Mouse (Mus musculus): Measurements from ENCODE around the gene Nadk.

DNA sequence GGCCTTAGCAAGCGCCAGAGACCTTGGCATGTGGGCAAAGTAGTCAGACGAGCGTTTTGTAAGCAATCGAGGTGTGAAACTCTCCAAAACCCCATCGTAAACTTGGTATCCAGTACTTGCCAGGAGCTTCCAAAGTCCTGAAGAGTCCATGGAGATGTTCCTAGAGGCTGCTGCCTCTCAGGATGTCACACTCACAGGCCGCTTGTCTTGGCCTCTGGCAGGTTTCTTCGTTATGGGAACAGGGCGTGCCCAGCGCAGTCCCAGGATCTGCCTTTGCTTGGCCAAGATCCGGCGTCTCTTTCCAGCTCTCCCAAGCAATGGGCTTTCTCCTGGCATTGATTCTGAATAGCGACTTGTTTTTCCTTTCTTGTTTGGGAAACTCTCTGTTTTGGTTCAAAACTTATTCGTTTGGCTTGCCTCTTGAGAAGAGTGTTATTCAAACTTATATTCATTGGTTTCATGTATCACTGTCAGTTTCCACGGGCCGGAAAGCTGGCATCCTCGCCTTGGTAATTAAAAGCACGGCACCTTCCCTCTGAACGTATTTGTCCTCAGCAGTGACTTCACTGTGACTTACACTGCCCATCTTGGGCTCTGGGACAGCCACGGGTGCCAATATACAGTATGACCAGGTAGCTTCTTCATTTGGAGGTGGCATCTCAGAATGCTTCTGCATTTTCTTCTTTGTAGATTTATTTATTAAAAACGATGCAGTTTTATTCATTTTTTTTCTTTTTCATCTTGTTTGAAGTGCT lies 2.3 kb downstream of the Nadk start:
- TF ChIP-seq CTCF (IDR thresholded peaks at IDR 0.05; ENCODE audit: control insufficient read depth, insufficient read depth, insufficient replicate concordance, low read depth, low read length) (no peak), POLR2A (IDR thresholded peaks at IDR 0.05; ENCODE audit: control insufficient read depth, low read depth, low read length) (no peak; the same call in 1 of the 2 replicates)
